Mouse (Mus musculus) thymus, adult 2 months (tissue): ENCODE data around the gene Arpp21.

Experiments used
- CTCF ChIP-seq: fragments of 200-500 bp; IDR thresholded peaks from 2 replicates; pipeline ENCODE4 v1.5.1; 2012; ENCODE audit warnings: mild to moderate bottlenecking, control low read depth, low read length, moderate library complexity, borderline replicate concordance; ENCODE audit not compliant: control insufficient read depth, poor library complexity, insufficient read depth; ENCODE audit errors: extremely low read depth
- POLR2A ChIP-seq: fragments of 200-500 bp; IDR thresholded peaks from 2 replicates; pipeline ENCODE4 v1.6.1; 2012; ENCODE audit warnings: mild to moderate bottlenecking, low read length, control low read depth, moderate library complexity; ENCODE audit not compliant: control insufficient read depth, poor library complexity, insufficient read depth; ENCODE audit errors: extremely low read depth

- no peak for TF ChIP-seq POLR2A
- TF ChIP-seq CTCF = no peak
Measured at GRCm38 (mm10) chr9:112185746-112186145, 50.0 kb downstream of the Arpp21 start.
